Mouse (Mus musculus) CD8-positive naive resting alpha-beta T cell, adult 2 months (primary cell): Measurements from ENCODE around the gene AL731706.1.
"Not testable (repeated sequence)": the region's sequence is repeated elsewhere in the genome, so short reads cannot be mapped to it uniquely, and the experiment has no call there.

ENCODE experiments used
- DNase-seq, 2 experiments: peaks; one replicate each; pipeline ENCODE4 v3.0.0; 2022; ENCODE audit warnings: low read depth in 2 of 2, low spot score in 2 of 2

The AL731706.1 gene

DNA sequence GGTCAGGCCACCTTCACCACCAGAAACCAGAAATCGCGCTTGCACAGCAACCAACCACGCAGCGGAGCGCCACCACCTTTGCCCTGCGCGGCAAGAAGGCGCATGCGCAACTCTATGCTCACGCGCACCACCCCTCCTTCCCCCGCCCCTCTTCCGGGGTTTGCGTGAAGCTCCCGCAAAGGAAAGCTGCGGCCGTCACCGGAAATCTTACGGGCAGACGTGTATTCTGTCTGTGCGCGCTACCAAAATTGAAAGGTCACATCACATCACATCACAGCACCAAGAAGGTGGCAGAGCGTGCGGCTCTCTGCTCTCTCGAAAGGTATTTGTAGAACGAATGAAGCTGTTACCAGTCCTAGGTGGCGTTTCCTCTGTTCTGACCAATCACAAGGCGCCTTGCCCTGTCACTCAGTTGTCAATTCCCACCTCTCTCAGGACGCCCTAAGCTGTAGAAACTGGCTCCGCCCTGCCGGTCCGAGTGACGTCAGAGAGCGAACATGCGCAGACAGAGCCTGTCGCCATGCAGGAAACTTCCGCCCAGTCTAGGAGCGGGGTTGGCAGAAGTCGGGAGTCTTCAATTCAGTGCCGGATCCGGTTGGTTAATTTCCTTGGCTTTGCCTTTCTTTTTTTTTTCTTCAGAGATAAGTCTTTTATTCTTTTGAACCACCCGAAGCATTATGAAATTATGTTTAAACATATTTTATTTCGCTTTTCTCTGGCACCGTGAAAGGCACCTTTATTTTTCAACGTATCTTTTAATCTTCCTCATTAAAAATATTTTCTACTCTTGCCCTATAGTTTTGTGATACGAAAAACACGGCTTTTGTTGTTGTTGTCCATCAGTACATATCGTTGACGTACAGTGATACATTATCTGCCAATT lies at the start of gene AL731706.1, which contains the start of the genes Slx4ip and Mkks:
AL731706.1 (minus strand) TSS at position 322 of the 883 bp plus-strand sequence.
Slx4ip (plus strand) TSS at position 151 of the 883 bp plus-strand sequence.
Mkks (minus strand) TSS at position 322 of the 883 bp plus-strand sequence.
- peak; percentile 99 for DNase-seq

DNA sequence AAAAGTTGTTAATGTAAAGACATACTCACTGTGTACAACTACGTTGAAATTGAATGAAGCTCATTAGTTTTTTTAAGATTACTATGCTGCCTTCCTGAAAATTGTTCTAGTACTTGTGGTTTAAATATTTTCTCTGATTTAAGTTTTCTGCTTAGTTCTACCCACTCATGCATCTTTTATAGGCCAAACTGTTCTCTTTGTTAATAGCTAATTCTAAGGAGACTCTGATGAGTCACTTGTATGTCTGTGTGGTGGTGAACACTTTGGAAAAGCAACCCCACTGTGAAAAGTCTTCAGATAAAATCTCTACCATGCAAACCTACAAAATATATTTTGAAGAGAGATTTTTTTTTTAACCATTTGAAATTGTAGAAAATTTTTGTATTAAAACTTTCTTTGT lies 47.1 kb upstream of the AL731706.1 start:
- DNase-seq, result no peak

- DNase-seq, result no peak
Observed at GRCm38 (mm10) chr2:136936391-136937288, 45.5 kb upstream of the AL731706.1 start.

- no peak for DNase-seq
Observed at GRCm38 (mm10) chr2:136921003-136921408, 29.8 kb upstream of the AL731706.1 start.

DNA sequence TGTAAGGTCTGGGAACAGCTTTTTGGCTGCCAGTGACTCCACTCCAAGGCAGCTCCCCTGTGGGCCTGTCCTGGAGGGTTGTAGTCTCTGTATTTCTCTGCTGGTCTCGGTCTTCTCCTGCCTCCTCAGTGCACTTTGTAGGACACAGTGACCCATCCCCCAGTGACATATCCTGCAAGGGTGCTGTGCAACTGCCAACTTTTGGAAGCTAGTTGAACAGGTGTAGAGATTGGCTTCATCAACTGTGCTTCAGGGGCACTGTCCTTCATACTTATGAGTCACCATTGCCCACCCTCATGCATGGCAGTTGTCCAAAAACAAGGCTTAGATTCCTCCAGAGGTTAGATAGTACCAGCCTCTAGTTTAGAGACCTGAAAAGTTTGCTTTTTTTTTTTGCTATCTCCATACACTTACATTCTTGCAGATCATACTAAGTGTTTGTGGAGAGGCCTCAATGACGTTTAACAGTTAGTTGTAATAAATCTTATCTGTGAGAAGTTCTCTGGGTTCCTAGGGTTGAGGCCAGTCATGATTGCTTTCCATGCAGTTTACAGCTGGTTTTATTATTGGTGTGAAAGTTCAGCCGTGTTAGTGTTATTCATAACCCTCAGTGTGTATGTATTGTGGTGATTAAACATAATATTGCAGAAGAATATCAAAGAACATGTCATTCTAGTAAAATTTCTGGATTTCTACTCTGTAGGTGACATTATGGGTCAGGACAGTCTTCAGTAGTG lies 29.2 kb upstream of the AL731706.1 start:
- DNase-seq, result no peak

DNA sequence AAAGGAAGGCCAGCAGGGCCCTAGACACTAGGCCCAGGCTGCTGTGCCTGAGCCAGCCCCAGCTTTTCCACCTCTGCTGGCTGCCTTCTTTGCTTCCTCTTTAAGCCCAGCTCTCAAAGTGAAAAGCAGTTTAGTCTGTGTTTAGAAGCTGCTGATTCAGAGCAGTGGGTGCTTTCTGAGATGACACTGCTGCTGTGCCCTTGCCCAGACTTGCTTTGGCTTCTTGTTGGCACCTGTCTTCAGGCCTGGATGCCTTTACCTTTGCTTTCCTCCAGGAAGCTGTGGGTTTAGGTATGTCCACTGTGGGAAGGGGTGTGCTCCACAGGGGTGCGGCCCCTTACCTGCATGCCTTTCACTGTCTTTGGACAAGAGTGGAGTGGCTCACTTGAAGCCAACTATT lies 28.2 kb upstream of the AL731706.1 start:
- DNase-seq, result no peak

- DNase-seq, result no peak
Observed at GRCm38 (mm10) chr2:136914334-136914902, 23.2 kb upstream of the AL731706.1 start.

DNA sequence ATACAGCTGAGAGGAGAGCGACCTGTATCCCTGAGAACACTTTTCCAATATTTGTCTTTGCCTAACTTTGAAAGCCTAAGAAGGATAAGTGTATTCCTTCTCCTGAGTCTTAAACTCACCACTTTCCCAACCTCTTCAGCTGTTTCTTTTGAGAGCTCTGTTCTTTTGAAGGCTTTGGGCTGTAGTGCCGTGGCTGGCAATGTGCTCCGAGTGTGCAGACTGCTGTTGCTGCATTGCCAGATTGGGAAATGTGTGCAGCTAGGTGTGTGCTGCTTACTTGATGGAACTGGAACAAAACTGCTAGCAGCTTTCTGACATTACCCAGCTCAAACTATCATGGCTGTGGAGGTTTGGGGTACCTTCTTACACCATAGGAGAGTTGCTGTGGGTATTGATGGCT lies 21.8 kb upstream of the AL731706.1 start:
- no peak for DNase-seq

GRCm38 (mm10) chr2:136911958-136912411 lies 20.8 kb upstream of the AL731706.1 start:
- DNase-seq, result no peak

DNA sequence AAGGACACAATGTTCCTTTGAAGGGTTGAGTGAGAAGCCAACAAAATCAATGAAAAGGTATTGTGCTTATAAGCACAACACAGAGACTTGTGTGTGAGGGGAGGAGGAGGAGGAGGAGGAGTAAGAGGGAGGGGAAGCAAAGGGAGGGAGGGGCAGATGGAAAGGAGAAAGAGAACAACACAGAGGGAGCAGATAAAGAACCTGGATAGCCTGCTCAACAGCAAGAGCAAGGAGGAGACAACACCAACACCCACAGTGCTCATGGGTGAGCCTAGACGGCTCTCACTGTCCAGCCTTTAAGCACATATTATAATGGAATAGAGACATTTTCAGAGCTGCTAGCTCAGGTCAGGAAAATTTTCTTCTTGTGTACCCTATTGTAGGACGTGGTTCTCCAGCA lies 18.1 kb upstream of the AL731706.1 start:
- DNase-seq, result no peak

DNA sequence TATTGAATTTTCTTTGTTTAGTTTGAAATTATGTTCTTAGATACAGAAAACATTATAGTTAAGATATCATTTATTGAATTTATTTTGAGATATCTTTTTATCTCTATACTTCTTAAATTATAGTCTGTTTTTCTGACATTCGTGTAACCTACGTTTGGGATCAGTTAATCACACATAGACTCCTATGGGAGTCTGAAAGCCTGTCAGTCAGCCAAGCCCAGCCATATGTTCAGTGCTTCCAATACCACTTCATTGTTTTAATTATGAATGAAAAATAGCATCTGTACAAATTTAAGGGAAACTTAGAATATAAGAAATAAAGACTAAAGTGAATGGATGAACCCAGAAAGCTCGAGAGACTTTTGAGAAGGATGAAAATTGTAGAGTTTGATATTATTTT lies 17.4 kb upstream of the AL731706.1 start:
- no peak for DNase-seq

DNA sequence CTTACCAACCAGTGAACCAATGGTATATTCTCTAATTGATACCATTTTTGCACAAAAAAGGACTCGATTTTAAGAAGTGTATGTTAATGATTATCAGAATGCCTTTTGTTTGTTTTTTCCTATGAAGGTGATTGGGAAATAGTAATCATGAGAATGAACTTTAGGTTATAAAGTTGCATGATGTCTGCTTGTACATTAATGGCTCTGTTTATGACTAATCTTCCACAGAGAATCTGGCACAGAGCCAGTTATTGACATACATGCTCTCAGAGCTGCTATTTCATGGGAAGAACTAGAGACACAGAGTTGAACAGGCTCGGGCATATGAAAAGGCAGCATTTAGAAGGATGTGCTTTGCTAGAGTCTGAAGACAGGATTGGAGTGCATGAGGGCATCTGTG lies 4.9 kb upstream of the AL731706.1 start:
- DNase-seq, result no peak

GRCm38 (mm10) chr2:136894494-136894893 lies 3.3 kb upstream of the AL731706.1 start:
- no peak for DNase-seq

DNA sequence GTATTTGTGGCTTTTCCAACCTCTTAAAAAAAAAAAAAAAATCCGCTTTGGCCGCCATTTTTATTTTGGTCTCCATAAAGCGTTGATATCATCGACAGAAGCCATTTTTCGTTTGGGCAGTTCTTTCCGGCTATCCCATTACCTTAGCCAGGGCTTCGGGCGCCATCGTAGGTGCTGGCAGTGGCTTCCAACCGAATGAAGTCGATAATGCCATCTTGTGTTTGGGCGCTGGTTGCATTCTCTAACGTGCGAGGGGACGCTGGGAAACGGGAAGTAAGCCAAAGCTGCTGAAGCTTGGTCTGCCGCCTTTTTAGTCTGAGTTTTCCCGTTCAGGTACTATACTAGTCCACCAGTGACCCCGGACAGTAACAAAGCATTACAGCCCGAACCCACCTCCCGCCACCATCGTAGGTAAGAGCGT lies 772 bp upstream of the AL731706.1 start:
- DNase-seq, result peak; percentile 93

- not testable (repeated sequence) for DNase-seq
Observed at GRCm38 (mm10) chr2:136890716-136891067, 497 bp downstream of the AL731706.1 start.

DNA sequence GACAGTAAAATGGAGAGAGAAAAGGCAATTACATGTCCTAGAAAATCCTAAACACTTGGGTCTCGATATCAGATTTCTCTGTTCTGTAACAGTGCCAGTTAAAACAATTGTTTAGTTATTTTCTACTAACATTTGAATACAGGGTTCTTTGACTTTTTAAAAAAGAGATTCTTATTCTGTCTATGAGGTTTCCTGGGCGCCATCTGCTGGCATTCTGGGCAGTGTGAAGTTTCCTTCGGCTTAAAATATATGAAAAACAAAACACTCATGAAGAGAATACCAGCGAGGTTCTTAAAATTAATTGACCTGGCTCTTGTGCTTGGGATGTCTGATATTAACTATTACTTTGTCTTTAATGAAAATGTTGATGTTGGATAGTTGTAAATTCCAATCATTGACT lies 4.3 kb downstream of the AL731706.1 start:
- DNase-seq, result no peak

- DNase-seq, result no peak
Observed at GRCm38 (mm10) chr2:136885579-136885978, 5.6 kb downstream of the AL731706.1 start, which contains the start of gene AL731706.2. TSS of gene AL731706.2 (minus strand) at chr2:136885679.

DNA sequence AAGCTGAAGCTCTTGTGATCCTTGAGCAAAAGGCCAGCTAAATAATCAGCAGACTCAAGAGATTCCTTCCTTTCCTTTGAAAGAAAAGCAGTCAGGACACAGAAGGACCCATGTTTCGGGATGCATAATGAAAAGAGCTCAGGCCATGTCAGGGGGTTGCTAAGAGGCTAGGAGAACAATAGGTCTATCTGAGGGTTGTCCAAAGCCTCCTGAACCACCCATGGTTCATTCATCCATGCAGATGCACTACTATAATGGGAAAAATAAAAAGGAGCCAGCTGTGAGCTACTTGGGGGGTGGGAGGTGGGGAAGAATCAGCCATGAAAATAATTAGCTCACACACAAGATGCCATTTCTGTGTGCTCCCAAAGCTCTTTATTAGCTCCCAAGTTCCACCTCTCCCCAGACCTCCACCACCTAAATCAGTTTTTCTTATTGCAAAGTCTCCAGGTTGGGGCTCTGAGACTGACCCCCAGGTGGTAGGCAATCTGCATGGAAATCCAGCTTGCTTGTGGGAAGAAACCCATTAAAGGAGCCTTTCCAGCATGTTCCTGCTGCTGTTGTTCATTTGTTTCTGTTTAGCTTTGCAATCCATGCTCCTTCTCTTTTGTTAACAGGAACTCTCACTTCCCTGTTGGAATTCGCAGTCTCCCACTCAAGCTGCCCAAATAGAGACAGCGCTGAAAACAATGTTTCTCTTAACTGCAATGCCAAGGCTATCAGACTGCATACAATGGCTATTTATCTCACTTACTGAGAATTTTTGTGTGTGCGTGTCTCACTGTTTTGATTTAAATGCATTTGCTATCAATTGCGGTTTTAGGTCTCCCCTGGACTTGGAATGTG lies 36.4 kb downstream of the AL731706.1 start:
- DNase-seq, result no peak

GRCm38 (mm10) chr2:136850366-136850765 lies 40.8 kb downstream of the AL731706.1 start:
- no peak for DNase-seq

DNA sequence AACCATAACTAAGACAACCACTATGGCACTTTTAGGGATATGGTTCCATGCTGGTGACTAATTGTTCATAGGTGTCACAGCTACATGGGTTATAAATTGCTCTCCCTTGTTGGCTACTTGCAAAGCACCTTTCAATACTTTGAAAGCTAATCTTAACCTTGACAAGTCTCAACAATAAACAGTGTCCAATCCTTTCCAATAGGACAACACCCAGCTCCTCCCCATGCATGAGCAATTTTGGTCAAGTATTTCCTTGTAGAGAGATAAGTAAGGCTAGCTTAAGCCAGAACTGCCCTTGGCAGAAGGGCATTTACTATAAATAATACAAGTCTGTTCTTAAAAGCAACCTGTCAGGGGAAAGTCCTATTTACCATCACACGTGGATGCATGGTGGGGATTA lies 53.2 kb downstream of the AL731706.1 start:
- DNase-seq, result no peak
